Mouse (Mus musculus): ENCODE data around the gene Crip1.

GRCm38 (mm10) chr12:113163561-113164006 lies 17.5 kb downstream of the Crip1 start:
- TF ChIP-seq CTCF (IDR thresholded peaks at IDR 0.05; ENCODE audit: low read depth) (no peak), EP300 (IDR thresholded peaks at IDR 0.05; ENCODE audit: low read depth) (no peak)
